Mouse (Mus musculus): ENCODE data around the gene Ndufs7. TPM values are rescaled to one million over a fixed set of nuclear protein-coding genes. Genes with fewer than 3 reads are reported as not detected.
A peak's percentile ranks its signal among the peaks of the same experiment; 100 is the strongest.

Ndufs7 gene
- polyA plus RNA-seq, 1 experiment from 2014 or later: 527 TPM

GRCm38 (mm10) chr10:80281921-80282371, 33.0 kb downstream of the Ndufs7 start:
- no peaks in the 10 kb centered on the region for H3K9me3 ChIP-seq
- no peak overlapping the region for H3K4me2 ChIP-seq
- no peak for ATAC-seq (ENCODE audit: extremely low read depth, insufficient number of reproducible peaks, low FRiP score, low TSS enrichment)
- no peak overlapping the region for H3K4me3 ChIP-seq
- H3K9ac ChIP-seq: peak overlapping the region; percentile 2
- WGBS: 74% methylated on average over 8 of the region's 8 CpGs
- H3K36me3 ChIP-seq: peaks cover 99% of the 10 kb centered on the region
- H3K27me3 ChIP-seq (replicated peaks): no peaks in the 10 kb centered on the region
- H3K4me1 ChIP-seq: peaks cover 25% of the 10 kb centered on the region
- H3K27ac ChIP-seq (replicated peaks): peak overlapping the region; percentile 63

- Histone ChIP-seq H3K4me3 (no peak overlapping the region), H3K27ac (replicated peaks) (peak overlapping the region; percentile 63; the same call in 1 of the 2 replicates), H3K36me3 (peaks cover 99% of the 10 kb centered on the region), H3K27me3 (replicated peaks) (no peaks in the 10 kb centered on the region), H3K4me2 (no peak overlapping the region), H3K4me1 (peaks cover 25% of the 10 kb centered on the region), H3K9ac (no peak overlapping the region), H3K9me3 (no peaks in the 10 kb centered on the region)
- 80% methylated on average over 20 of the region's 20 CpGs for WGBS
- ATAC-seq (ENCODE audit: extremely low read depth, insufficient number of reproducible peaks, low FRiP score, low TSS enrichment): no peak
Measured at GRCm38 (mm10) chr10:80282481-80283441, 33.8 kb downstream of the Ndufs7 start.

- 82% methylated on average over 13 of the region's 15 CpGs for WGBS
- Histone ChIP-seq H3K4me3 (no peak overlapping the region), H3K27me3 (replicated peaks) (no peaks in the 10 kb centered on the region), H3K27ac (replicated peaks) (no peak overlapping the region), H3K36me3 (peaks cover 88% of the 10 kb centered on the region), H3K4me1 (peaks cover 25% of the 10 kb centered on the region), H3K9me3 (no peaks in the 10 kb centered on the region), H3K4me2 (no peak overlapping the region), H3K9ac (no peak overlapping the region)
- ATAC-seq (ENCODE audit: extremely low read depth, insufficient number of reproducible peaks, low FRiP score, low TSS enrichment): no peak
Measured at GRCm38 (mm10) chr10:80285222-80286070, 36.5 kb downstream of the Ndufs7 start.

GRCm38 (mm10) chr10:80288097-80288496, 39.2 kb downstream of the Ndufs7 start:
- Histone ChIP-seq H3K4me1 (peaks cover 5% of the 10 kb centered on the region; the same call in 1 of the 2 replicates), H3K9ac (no peak overlapping the region), H3K4me3 (no peak overlapping the region), H3K36me3 (peaks cover 63% of the 10 kb centered on the region), H3K27me3 (replicated peaks) (no peaks in the 10 kb centered on the region), H3K9me3 (no peaks in the 10 kb centered on the region), H3K4me2 (no peak overlapping the region), H3K27ac (replicated peaks) (no peak overlapping the region)
- ATAC-seq (ENCODE audit: extremely low read depth, insufficient number of reproducible peaks, low FRiP score, low TSS enrichment): no peak
- WGBS: 90% methylated on average over 12 of the region's 12 CpGs

- H3K4me3 ChIP-seq: no peak overlapping the region
- H3K27me3 ChIP-seq (replicated peaks): no peaks in the 10 kb centered on the region
- peaks cover 10% of the 10 kb centered on the region for H3K4me1 ChIP-seq
- WGBS: 67% methylated on average over 8 of the region's 8 CpGs
- H3K9me3 ChIP-seq: no peaks in the 10 kb centered on the region
- no peak for ATAC-seq (ENCODE audit: extremely low read depth, insufficient number of reproducible peaks, low FRiP score, low TSS enrichment)
- H3K4me2 ChIP-seq: no peak overlapping the region
- peaks cover 63% of the 10 kb centered on the region for H3K36me3 ChIP-seq
- no peak overlapping the region for H3K9ac ChIP-seq
- no peak overlapping the region for H3K27ac ChIP-seq (replicated peaks)
Measured at GRCm38 (mm10) chr10:80288657-80289056, 39.7 kb downstream of the Ndufs7 start.

GRCm38 (mm10) chr10:80292251-80293146, 43.6 kb downstream of the Ndufs7 start, which contains the start of gene Rps15:
TSS of gene Rps15 (plus strand) at chr10:80292453.
- H3K4me3 ChIP-seq: peak within 1 kb of the TSS; percentile 75
- H3K27ac ChIP-seq (replicated peaks): peak within 1 kb of the TSS; percentile 84
- peak; percentile 83 for ATAC-seq (ENCODE audit: extremely low read depth, insufficient number of reproducible peaks, low FRiP score, low TSS enrichment)
- H3K9me3 ChIP-seq: no peaks in the 10 kb centered on the region
- peak within 1 kb of the TSS; percentile 85 for H3K4me2 ChIP-seq
- WGBS: under 1% methylated on average over 72 of the region's 72 CpGs
- H3K9ac ChIP-seq: peak within 1 kb of the TSS; percentile 95
- peaks cover 12% of the 10 kb centered on the region for H3K27me3 ChIP-seq (replicated peaks)
- H3K4me1 ChIP-seq: peaks cover 44% of the 10 kb centered on the region
- peaks cover 40% of the 10 kb centered on the region for H3K36me3 ChIP-seq

- H3K9ac ChIP-seq: peak overlapping the region; percentile 95
- no peaks in the 10 kb centered on the region for H3K9me3 ChIP-seq
- peak overlapping the region; percentile 85 for H3K4me2 ChIP-seq
- 25% methylated on average over 14 of the region's 14 CpGs for WGBS
- H3K27me3 ChIP-seq (replicated peaks): peaks cover 20% of the 10 kb centered on the region
- H3K4me1 ChIP-seq: peaks cover 46% of the 10 kb centered on the region
- H3K4me3 ChIP-seq: peak overlapping the region; percentile 75
- H3K36me3 ChIP-seq: peaks cover 31% of the 10 kb centered on the region
- no peak for ATAC-seq (ENCODE audit: extremely low read depth, insufficient number of reproducible peaks, low FRiP score, low TSS enrichment)
- H3K27ac ChIP-seq (replicated peaks): peak overlapping the region; percentile 84
Measured at GRCm38 (mm10) chr10:80293325-80293724, 44.4 kb downstream of the Ndufs7 start.

GRCm38 (mm10) chr10:80294311-80294710, 45.4 kb downstream of the Ndufs7 start:
- Histone ChIP-seq H3K9me3 (no peaks in the 10 kb centered on the region), H3K4me2 (no peak overlapping the region; the same call in 1 of the 2 replicates), H3K4me1 (peaks cover 46% of the 10 kb centered on the region), H3K4me3 (0 out of 2 replicates have a peak overlapping the region, but pooled peaks have one; percentile 75), H3K9ac (peak overlapping the region; percentile 41; the same call in 1 of the 2 replicates), H3K27me3 (replicated peaks) (peaks cover 30% of the 10 kb centered on the region), H3K27ac (replicated peaks) (no peak overlapping the region), H3K36me3 (peaks cover 22% of the 10 kb centered on the region)
- 68% methylated on average over 4 of the region's 4 CpGs for WGBS
- ATAC-seq (ENCODE audit: extremely low read depth, insufficient number of reproducible peaks, low FRiP score, low TSS enrichment): no peak

GRCm38 (mm10) chr10:80294788-80295303, 45.9 kb downstream of the Ndufs7 start:
- ATAC-seq (ENCODE audit: extremely low read depth, insufficient number of reproducible peaks, low FRiP score, low TSS enrichment): no peak
- Histone ChIP-seq H3K27me3 (replicated peaks) (peaks cover 36% of the 10 kb centered on the region), H3K9me3 (no peaks in the 10 kb centered on the region), H3K27ac (replicated peaks) (no peak overlapping the region), H3K4me2 (no peak overlapping the region), H3K4me3 (no peak overlapping the region), H3K9ac (no peak overlapping the region), H3K4me1 (peaks cover 46% of the 10 kb centered on the region), H3K36me3 (peaks cover 21% of the 10 kb centered on the region)
- WGBS: 40% methylated on average over 7 of the region's 7 CpGs
